Mouse (Mus musculus): Measurements from ENCODE around the gene Cd44.

The Cd44 gene

GRCm38 (mm10) chr2:102900875-102901827 lies at the start of gene Cd44:
TSS of gene Cd44 (minus strand) at chr2:102901665.
- DNase-seq (ENCODE audit: low spot score in 2 of 2), result no peak

- DNase-seq (ENCODE audit: low spot score in 2 of 2), result no peak
Measured at GRCm38 (mm10) chr2:102948481-102948857, 47.0 kb upstream of the Cd44 start.

DNA sequence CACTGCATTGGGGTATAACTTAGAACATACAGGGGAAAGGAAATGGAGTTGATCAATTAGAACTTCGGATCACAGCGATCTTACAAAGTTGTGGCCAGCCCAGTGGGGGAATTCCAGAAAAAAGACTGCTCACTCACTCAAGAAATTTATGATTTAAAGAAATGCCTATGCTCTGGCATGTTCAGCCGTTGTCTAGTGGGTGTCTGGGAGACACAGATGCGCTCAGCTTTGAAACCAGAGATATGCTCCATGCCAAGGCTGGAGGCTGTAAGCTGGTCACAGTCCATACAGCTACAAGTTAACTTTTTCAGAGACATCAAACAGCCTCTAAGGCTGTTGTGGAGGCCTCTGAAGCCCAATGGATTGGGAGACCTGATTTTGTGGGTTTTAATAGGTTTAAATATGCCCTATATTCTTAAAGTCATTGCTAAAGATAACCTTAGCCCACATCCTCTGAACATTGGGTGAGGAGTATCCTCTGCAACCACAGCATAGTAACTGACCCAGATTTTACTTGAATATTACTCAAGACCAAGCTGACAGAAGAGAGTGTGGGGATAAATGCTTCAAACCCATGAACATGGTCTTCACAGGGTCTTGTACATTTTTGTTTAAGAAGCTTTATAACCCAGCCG lies 46.5 kb upstream of the Cd44 start:
- no peak for DNase-seq (ENCODE audit: low spot score in 2 of 2)

GRCm38 (mm10) chr2:102945111-102945510 lies 43.6 kb upstream of the Cd44 start:
- no peak for DNase-seq (ENCODE audit: low spot score in 2 of 2)

- no peak for DNase-seq (ENCODE audit: low spot score in 2 of 2)
Measured at GRCm38 (mm10) chr2:102944415-102945012, 43.0 kb upstream of the Cd44 start.

DNA sequence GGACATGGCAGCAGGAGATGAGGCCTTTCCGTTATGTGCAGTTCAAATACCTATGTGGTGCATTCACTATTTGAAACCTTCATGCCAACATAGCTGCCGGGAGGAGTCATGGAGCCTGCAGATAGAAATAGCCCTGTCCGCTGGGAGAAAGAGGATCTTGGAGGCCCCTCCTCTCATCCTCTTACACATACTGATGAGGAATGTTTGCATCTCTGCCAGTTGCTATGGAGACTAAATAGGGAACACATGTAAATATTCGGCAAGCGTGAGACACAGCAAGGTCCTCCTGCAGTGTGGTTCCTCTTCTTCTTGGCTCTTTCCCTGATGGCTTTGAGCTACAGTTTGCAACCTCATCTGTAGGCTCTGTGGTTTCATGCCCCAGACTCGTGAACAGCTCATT lies 42.5 kb upstream of the Cd44 start:
- DNase-seq (ENCODE audit: low spot score in 2 of 2), result peak; percentile 26 to 39

- DNase-seq (ENCODE audit: low spot score in 2 of 2), result no peak
Measured at GRCm38 (mm10) chr2:102942782-102943080, 41.3 kb upstream of the Cd44 start.

DNA sequence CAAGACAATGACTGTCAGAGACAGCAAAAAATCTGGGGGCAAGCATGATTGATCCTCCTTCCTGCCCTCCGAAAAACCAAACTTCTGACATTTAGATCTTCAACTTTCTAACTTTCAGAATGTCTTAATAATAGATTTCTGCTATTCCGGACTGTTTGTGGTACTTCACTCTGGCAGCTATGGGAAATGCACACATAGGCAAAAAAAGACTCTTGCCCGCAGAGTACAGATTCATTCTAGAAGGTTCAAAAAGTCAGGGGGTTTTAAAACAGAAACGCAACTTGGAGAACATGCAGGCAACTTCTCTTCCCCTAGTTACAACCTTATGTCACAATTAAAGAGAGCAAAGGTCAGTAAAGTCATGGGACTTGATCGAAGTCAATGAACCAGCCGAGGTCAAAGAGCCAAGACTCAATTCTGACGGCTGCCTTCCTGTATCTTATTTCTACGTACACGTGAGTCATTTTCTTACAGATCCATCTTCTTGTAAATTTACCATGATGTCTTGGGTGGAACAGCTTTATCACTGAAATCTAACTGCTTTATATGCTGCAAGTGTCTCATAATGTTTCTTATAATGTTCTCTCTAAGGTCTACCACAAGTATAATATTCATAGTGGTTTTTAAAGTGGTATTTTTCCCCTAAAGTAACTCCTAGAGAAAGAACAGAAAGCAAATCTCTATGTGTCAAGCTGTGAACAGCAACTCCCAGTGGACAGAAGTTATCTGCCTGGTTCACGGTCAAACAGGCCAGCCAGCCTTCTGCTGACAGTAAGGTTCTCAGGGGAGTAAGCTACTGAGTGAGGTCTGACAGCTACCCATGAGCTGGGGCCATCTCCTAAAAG lies 40.7 kb upstream of the Cd44 start:
- DNase-seq (ENCODE audit: low spot score in 2 of 2), result no peak

GRCm38 (mm10) chr2:102940813-102941361 lies 39.4 kb upstream of the Cd44 start:
- no peak for DNase-seq (ENCODE audit: low spot score in 2 of 2)

DNA sequence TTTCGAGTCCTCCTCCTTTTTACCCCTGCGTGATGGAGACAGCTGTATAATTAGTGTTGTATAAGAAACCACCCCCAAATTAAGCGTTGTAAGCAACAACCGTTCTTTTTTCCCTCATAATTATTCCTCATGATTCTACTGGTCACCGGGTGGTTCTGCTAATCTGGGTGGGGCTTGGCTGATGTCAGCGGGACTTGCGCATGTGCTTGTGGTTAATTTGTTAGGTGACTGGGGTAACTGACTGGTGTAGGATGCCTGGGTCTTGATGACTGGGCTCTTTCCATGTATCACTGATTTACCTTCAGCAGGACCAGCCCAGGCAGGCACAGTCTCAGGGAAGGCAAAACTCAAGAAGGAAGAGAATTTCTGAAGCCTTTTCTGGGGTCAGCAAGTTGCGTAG lies 38.7 kb upstream of the Cd44 start:
- DNase-seq (ENCODE audit: low spot score in 2 of 2), result no peak

- DNase-seq (ENCODE audit: low spot score in 2 of 2), result no peak
Measured at GRCm38 (mm10) chr2:102936886-102937285, 35.4 kb upstream of the Cd44 start.

DNA sequence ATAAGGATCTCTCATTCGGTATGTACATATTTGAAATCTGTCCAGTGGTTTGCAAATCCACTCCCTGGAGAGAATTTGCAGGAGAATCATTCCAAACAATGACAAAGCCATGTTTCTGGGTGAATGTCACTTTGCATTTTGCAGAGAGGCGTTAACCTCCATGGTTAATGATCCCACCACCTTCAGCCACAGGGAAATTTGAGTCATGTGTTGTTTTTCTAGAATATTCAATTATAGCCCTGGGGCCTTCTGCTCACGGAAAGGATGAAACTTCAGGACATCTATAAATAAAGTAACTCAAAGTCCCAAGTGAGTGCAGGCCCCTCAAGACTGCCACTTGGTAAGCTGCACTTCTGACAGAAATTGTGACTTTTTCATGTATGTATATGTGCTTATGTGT lies 33.4 kb upstream of the Cd44 start:
- DNase-seq (ENCODE audit: low spot score in 2 of 2), result no peak

- no peak for DNase-seq (ENCODE audit: low spot score in 2 of 2)
Measured at GRCm38 (mm10) chr2:102933787-102934186, 32.3 kb upstream of the Cd44 start.

- DNase-seq (ENCODE audit: low spot score in 2 of 2), result no peak
Measured at GRCm38 (mm10) chr2:102933142-102933541, 31.7 kb upstream of the Cd44 start.

DNA sequence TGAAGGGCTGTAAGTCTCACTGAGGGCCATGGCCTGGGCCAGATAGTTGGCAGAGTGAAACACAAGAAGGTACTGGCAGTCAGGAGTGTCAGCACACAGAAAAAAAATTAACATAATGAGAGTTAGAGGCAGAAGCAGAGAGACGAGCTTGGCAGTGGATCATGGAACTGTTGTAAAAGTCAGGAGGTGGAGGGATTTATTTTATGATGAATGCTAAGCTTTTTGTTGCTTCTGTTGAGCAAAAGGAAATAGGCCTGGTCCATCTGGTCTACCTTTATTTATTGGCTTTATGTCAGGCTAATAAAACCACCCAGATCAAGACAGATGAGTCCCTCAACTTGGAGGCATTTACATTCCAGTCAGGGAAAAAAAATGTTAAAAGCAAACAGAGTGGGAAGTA lies 31.2 kb upstream of the Cd44 start:
- DNase-seq (ENCODE audit: low spot score in 2 of 2), result no peak

DNA sequence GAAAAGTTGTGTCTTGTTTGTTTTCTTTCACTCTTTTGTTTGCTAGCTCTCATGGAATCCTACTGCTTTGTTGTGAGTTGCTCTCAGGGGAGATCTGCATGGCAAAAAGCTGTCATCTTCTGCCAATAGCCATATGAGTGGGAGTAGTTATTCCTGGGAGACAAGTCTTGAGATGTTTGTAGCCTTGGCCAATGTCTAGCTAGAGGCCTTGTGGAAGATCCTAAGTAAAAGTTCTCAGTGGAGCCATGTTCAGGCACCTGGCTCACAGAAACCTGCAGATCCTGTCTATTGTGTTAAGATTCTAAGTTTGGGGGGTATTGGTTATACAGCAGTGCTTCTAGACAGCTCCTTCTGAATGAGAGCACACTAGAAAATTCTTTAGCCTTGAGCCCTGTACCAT lies 26.7 kb upstream of the Cd44 start:
- DNase-seq (ENCODE audit: low spot score in 2 of 2), result no peak

GRCm38 (mm10) chr2:102924480-102924879 lies 23.0 kb upstream of the Cd44 start:
- DNase-seq (ENCODE audit: low spot score in 2 of 2), result no peak

GRCm38 (mm10) chr2:102923682-102924081 lies 22.2 kb upstream of the Cd44 start:
- DNase-seq (ENCODE audit: low spot score in 2 of 2), result no peak

DNA sequence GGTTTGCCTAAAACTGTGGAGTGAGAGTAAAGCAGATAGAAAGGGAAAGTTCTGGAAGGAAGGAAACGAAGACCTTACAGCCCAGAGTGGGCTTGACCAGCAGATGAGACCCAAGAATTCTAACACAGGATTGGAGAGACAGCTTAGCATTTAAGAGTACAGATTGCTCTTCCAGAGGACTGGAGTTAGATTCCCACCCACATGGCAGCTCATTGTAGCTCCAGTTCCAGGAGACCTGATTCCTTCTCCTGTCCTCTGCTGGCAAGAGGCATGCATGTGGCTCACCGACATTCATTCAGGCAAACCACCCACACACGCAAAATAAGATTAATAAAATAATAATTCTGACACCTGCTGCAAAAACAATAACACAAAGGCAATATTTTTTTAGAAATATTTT lies 20.6 kb upstream of the Cd44 start:
- DNase-seq (ENCODE audit: low spot score in 2 of 2), result no peak

DNA sequence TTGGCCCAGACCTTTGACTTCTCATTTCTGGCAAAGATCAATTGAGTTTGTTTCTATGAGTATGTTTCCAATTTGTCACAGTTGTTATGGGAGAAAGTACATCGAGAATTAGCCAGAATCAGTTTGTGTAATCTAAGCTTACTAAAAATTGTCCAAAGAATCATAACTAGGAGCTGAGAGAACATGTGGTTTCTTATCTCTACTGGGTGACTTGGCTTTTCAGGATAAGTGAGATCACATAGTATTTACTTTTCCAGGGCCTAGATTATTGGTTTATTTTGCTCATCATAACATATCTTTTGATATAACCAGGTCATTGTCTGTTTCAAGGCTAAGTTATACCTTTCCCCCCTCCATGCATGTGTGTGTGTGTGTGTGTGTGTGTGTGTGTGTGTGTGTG lies 16.8 kb upstream of the Cd44 start:
- no peak for DNase-seq (ENCODE audit: low spot score in 2 of 2)

- DNase-seq (ENCODE audit: low spot score in 2 of 2), result no peak
Measured at GRCm38 (mm10) chr2:102916596-102916995, 15.1 kb upstream of the Cd44 start.

DNA sequence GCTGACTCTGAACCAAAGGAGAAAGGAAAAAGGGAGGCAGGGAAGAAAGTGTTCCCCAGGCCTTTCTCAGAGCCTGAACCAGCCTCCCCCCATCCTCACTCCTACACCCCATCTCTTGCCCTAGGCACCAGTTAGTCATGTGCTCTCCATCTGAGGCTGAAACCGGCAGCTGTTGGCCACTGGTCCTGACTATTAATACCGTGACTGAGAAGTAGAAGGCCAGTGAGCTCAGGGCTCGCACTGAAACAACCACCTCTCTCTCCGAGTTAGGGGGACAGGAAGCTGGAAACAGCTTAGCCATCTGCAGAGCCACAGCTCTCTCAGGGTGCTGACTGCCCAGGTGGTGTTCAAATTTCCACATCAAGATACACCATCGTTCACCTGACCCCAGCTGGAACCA lies 13.2 kb upstream of the Cd44 start:
- no peak for DNase-seq (ENCODE audit: low spot score in 2 of 2)
